In the genomic region with DNA sequence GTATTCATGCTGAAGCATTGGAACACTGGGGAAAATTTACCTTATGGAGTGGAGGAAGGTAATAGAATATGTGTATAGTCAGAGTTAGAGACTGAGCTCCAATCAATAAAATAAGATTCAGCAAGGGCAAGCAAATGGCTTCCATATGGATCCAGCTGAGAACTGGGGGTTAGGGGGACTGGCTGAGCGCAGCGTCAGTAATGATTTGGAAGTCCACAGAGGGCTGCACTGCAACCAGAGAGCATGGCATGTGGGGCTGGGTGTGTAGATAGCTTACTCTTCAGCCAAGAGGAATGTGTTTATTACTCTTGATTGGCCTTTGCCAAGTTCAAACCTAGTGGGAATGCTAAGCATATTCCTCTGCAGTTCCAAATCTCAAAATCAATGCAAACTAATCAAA, we compare ENCODE assay signal across 24 mouse cellular contexts. TPM values are rescaled to one million over a fixed set of nuclear protein-coding genes. Genes with fewer than 3 reads are reported as not detected.
DNase-seq lines count a peak whose midpoint lies in the region; ATAC-seq and TF ChIP-seq lines count a peak whose summit lies in the region.
"Had no signal": no experiment of that assay in that cellular context is flagged by ENCODE, and none has a peak within 500 bp of the region (broad histone marks: within the 10 kb centered on the region; RNA-seq: fewer than 3 reads in every experiment).

No protein-coding gene starts in this region.

- peaks cover 23% of the 10 kb centered on the region for H3K4me1 ChIP-seq in embryonic facial prominence, embryonic 10.5 days
- no peaks in the 10 kb centered on the region for H3K4me1 ChIP-seq in embryonic facial prominence, embryonic 14.5 days (ENCODE audit: control insufficient read depth, insufficient read depth, low read length)
- H3K4me1 ChIP-seq in limb, embryonic 14.5 days (ENCODE audit: control insufficient read depth, insufficient read depth, low read length), result peaks cover 9% of the 10 kb centered on the region
- H3K4me1 ChIP-seq in hindbrain, embryonic 12.5 days, result no peaks in the 10 kb centered on the region
- H3K4me1 ChIP-seq: embryonic facial prominence, embryonic 15.5 days; forebrain, embryonic 15.5 days; heart, embryonic 12.5 days; hindbrain, embryonic 10.5 days; hindbrain, embryonic 15.5 days had no signal

- 55% methylated on average over 2 of the region's 2 CpGs for WGBS in embryonic facial prominence, embryonic 10.5 days
- WGBS in embryonic facial prominence, embryonic 14.5 days, result 23% methylated on average over 2 of the region's 2 CpGs
- WGBS in limb, embryonic 14.5 days, result 28% methylated on average over 2 of the region's 2 CpGs
- WGBS in hindbrain, embryonic 12.5 days, result 88% methylated on average over 2 of the region's 2 CpGs

- DNase-seq in embryo, embryonic 11 days, result peak; percentile 40
- DNase-seq in embryo, embryonic 10 days (ENCODE audit: low spot score), result no peak
- peak; percentile 62 for DNase-seq in embryonic facial prominence, embryonic 10.5 days (ENCODE audit: low spot score)
- DNase-seq in embryonic facial prominence, embryonic 14.5 days (ENCODE audit: low spot score), result peak; percentile 48
- peak; percentile 52 for DNase-seq in limb, embryonic 14.5 days (ENCODE audit: low spot score)
- no peak for DNase-seq in adrenal gland, adult 18-20 months (ENCODE audit: low spot score in 2 of 2)
- DNase-seq: adrenal gland, postnatal 14 days; B cell, adult 2 months; cerebellum, adult 11-12 months; cerebellum, adult 9-10 months; cerebellum, postnatal 25 days; gastrocnemius, postnatal 10 days; heart, adult 2 months had no signal

- H3K4me3 ChIP-seq in embryonic facial prominence, embryonic 10.5 days, result no peak overlapping the region
- H3K4me3 ChIP-seq in embryonic facial prominence, embryonic 14.5 days (ENCODE audit: low read depth, low read length), result no peak overlapping the region
- no peak overlapping the region for H3K4me3 ChIP-seq in limb, embryonic 14.5 days (replicated peaks; ENCODE audit: low read length)
- H3K4me3 ChIP-seq in hindbrain, embryonic 12.5 days, result no peak overlapping the region
- H3K4me3 ChIP-seq: embryonic facial prominence, embryonic 15.5 days; erythroblast, embryonic 14.5 days; forebrain, embryonic 10.5 days; forebrain, embryonic 15.5 days; heart, adult 2 months; heart, embryonic 12.5 days; hindbrain, embryonic 10.5 days; hindbrain, embryonic 15.5 days had no signal

- H3K27ac ChIP-seq in embryonic facial prominence, embryonic 10.5 days (replicated peaks), result peak overlapping the region; percentile 30
- peak overlapping the region; percentile 35; the same call in 1 of the 2 replicates for H3K27ac ChIP-seq in embryonic facial prominence, embryonic 14.5 days (replicated peaks; ENCODE audit: low read depth, low read length)
- H3K27ac ChIP-seq in limb, embryonic 14.5 days (replicated peaks; ENCODE audit: low read depth, low read length), result peak overlapping the region; percentile 40; the same call in 1 of the 2 replicates
- H3K27ac ChIP-seq in hindbrain, embryonic 12.5 days, result no peak overlapping the region
- H3K27ac ChIP-seq: embryonic facial prominence, embryonic 15.5 days; forebrain, embryonic 10.5 days; forebrain, embryonic 15.5 days; heart, adult 2 months; hindbrain, embryonic 10.5 days; hindbrain, embryonic 15.5 days had no signal

- H3K4me2 ChIP-seq in embryonic facial prominence, embryonic 14.5 days (ENCODE audit: low read depth, low read length), result no peak overlapping the region
- H3K4me2 ChIP-seq in limb, embryonic 14.5 days (replicated peaks; ENCODE audit: low read depth, low read length, severe bottlenecking), result no peak overlapping the region
- H3K4me2 ChIP-seq in hindbrain, embryonic 12.5 days (replicated peaks), result no peak overlapping the region
- H3K4me2 ChIP-seq: embryonic facial prominence, embryonic 15.5 days; forebrain, embryonic 15.5 days; heart, embryonic 12.5 days; hindbrain, embryonic 15.5 days had no signal

- H3K36me3 ChIP-seq in embryonic facial prominence, embryonic 10.5 days (replicated peaks), result no peaks in the 10 kb centered on the region
- H3K36me3 ChIP-seq in embryonic facial prominence, embryonic 14.5 days (ENCODE audit: control insufficient read depth, insufficient read depth, low read length), result no peaks in the 10 kb centered on the region
- no peaks in the 10 kb centered on the region for H3K36me3 ChIP-seq in limb, embryonic 14.5 days (ENCODE audit: control insufficient read depth, insufficient read depth, low read length)
- no peaks in the 10 kb centered on the region for H3K36me3 ChIP-seq in hindbrain, embryonic 12.5 days
- H3K36me3 ChIP-seq: embryonic facial prominence, embryonic 15.5 days; forebrain, embryonic 10.5 days; forebrain, embryonic 15.5 days; G1E; heart, embryonic 12.5 days; hindbrain, embryonic 10.5 days; hindbrain, embryonic 15.5 days had no signal

- no peak overlapping the region for H3K9ac ChIP-seq in embryonic facial prominence, embryonic 14.5 days (ENCODE audit: low read depth, low read length)
- no peak overlapping the region for H3K9ac ChIP-seq in limb, embryonic 14.5 days (ENCODE audit: low read depth, low read length, severe bottlenecking)
- H3K9ac ChIP-seq in hindbrain, embryonic 12.5 days, result no peak overlapping the region
- H3K9ac ChIP-seq: embryonic facial prominence, embryonic 15.5 days; forebrain, embryonic 15.5 days; heart, embryonic 12.5 days; hindbrain, embryonic 15.5 days had no signal

- ATAC-seq in embryonic facial prominence, embryonic 14.5 days (ENCODE audit: low read depth), result no peak
- peak; percentile 76 for ATAC-seq in limb, embryonic 14.5 days (ENCODE audit: low FRiP score, low read depth)
- no peak for ATAC-seq in hindbrain, embryonic 12.5 days (ENCODE audit: low FRiP score)
- ATAC-seq: CD4-positive, CD25-positive, alpha-beta regulatory T cell, adult 4 months; forebrain, embryonic 15.5 days had no signal

- no peak for TF ChIP-seq POLR2A in limb, embryonic 14.5 days (IDR thresholded peaks at IDR 0.05; ENCODE audit: borderline replicate concordance, extremely low read depth, insufficient read depth, insufficient read length)

- H3K27me3 ChIP-seq in embryonic facial prominence, embryonic 10.5 days (replicated peaks; ENCODE audit: low read depth, poor library complexity, severe bottlenecking), result no peaks in the 10 kb centered on the region
- H3K27me3 ChIP-seq in embryonic facial prominence, embryonic 14.5 days (replicated peaks; ENCODE audit: control insufficient read depth, insufficient read depth, low read length), result no peaks in the 10 kb centered on the region
- H3K27me3 ChIP-seq in limb, embryonic 14.5 days (ENCODE audit: control insufficient read depth, insufficient read depth, low read length), result no peaks in the 10 kb centered on the region
- no peaks in the 10 kb centered on the region for H3K27me3 ChIP-seq in hindbrain, embryonic 12.5 days
- H3K27me3 ChIP-seq: embryonic facial prominence, embryonic 15.5 days; forebrain, embryonic 15.5 days; heart, embryonic 12.5 days; hindbrain, embryonic 15.5 days had no signal

- peaks cover 6% of the 10 kb centered on the region; the same call in 1 of the 2 replicates for H3K9me3 ChIP-seq in embryonic facial prominence, embryonic 10.5 days
- H3K9me3 ChIP-seq in embryonic facial prominence, embryonic 14.5 days (ENCODE audit: control insufficient read depth, low read length), result peaks cover 8% of the 10 kb centered on the region
- H3K9me3 ChIP-seq in limb, embryonic 14.5 days (ENCODE audit: control insufficient read depth, low read length), result 0 out of 2 replicates have a peak, but pooled peaks cover 6% of the 10 kb centered on the region
- 0 out of 2 replicates have a peak, but pooled peaks cover 5% of the 10 kb centered on the region for H3K9me3 ChIP-seq in hindbrain, embryonic 12.5 days (replicated peaks)
- H3K9me3 ChIP-seq: embryonic facial prominence, embryonic 15.5 days; forebrain, embryonic 15.5 days; hindbrain, embryonic 15.5 days had no signal

RNA-seq across cellular contexts. Expression of gene Ccn6, which starts 55.8 kb away (rescaled TPM):
- 0.24 and 0.36 TPM in 2 replicates for polyA plus RNA-seq in embryonic facial prominence, embryonic 10.5 days (2016; fragmentation: Nextera tagmentation; extraction: Ambion mirVana)
- polyA plus RNA-seq in embryonic facial prominence, embryonic 14.5 days (2014; fragmentation: Nextera tagmentation; extraction: Ambion mirVana), result 0.56 and 1.2 TPM in 2 replicates
- polyA plus RNA-seq in limb, embryonic 14.5 days (2012; rRNA removed), result 2.0 and 2.5 TPM in 2 replicates
- polyA plus RNA-seq in limb, embryonic 14.5 days (2014; fragmentation: Nextera tagmentation; extraction: Ambion mirVana), result 0.90 and 1.3 TPM in 2 replicates
- total RNA-seq in adrenal gland, adult 18-20 months (2021), result under 1 TPM; 0.42 to 0.56 TPM
- 0.31 and 1.3 TPM in 2 replicates for polyA plus RNA-seq in hindbrain, embryonic 12.5 days (2016; fragmentation: Nextera tagmentation; extraction: Ambion mirVana)
- total RNA-seq: G1E; heart, postnatal 25 days had no signal
- polyA plus RNA-seq: CD4-positive, CD25-positive, alpha-beta regulatory T cell, adult 4 months; erythroblast, embryonic 14.5 days; G1E; heart, adult 2 months; heart, embryonic 12.5 days had no signal

Comparison
In these comparisons a context has a peak if more than half of its experiments do, and no peak if none do; other contexts are left out.
1. DNase-seq: peak in embryo, embryonic 11 days (single experiment), embryonic facial prominence, embryonic 10.5 days (single experiment), embryonic facial prominence, embryonic 14.5 days (single experiment) and limb, embryonic 14.5 days (single experiment); none in embryo, embryonic 10 days (single experiment) and adrenal gland, adult 18-20 months (0 of 2).